Mouse (Mus musculus) ovary, postnatal 10 days (tissue): ENCODE data around the gene Fen1.
"Not testable (repeated sequence)": the region's sequence is repeated elsewhere in the genome, so short reads cannot be mapped to it uniquely, and the experiment has no call there.

Experiments
- DNase-seq: peaks from one replicate; pipeline ENCODE4 v3.0.0; 2022; ENCODE audit warnings: low spot score

Gene Fen1

GRCm38 (mm10) chr19:10181225-10181624 is 22.7 kb downstream of the Fen1 start:
- DNase-seq, result no peak

GRCm38 (mm10) chr19:10176941-10177372 is 27.0 kb downstream of the Fen1 start:
- DNase-seq, result no peak

- DNase-seq, result no peak
Measured at GRCm38 (mm10) chr19:10176477-10176876, 27.5 kb downstream of the Fen1 start.

GRCm38 (mm10) chr19:10174956-10175355 is 29.0 kb downstream of the Fen1 start:
- DNase-seq, result no peak

- DNase-seq, result no peak
Measured at GRCm38 (mm10) chr19:10173844-10174539, 30.0 kb downstream of the Fen1 start.

GRCm38 (mm10) chr19:10173116-10173718 is 30.8 kb downstream of the Fen1 start:
- no peak for DNase-seq

GRCm38 (mm10) chr19:10171846-10172245 is 32.1 kb downstream of the Fen1 start:
- DNase-seq, result no peak

GRCm38 (mm10) chr19:10171359-10171758 is 32.6 kb downstream of the Fen1 start:
- no peak for DNase-seq

- DNase-seq, result no peak
Measured at GRCm38 (mm10) chr19:10170466-10170865, 33.5 kb downstream of the Fen1 start.

GRCm38 (mm10) chr19:10169692-10170330 is 34.2 kb downstream of the Fen1 start:
- not testable (repeated sequence) for DNase-seq

- DNase-seq, result no peak
Measured at GRCm38 (mm10) chr19:10169179-10169578, 34.8 kb downstream of the Fen1 start.

- DNase-seq, result no peak
Measured at GRCm38 (mm10) chr19:10168441-10168840, 35.5 kb downstream of the Fen1 start.

- no peak for DNase-seq
Measured at GRCm38 (mm10) chr19:10167951-10168350, 36.0 kb downstream of the Fen1 start.

- DNase-seq, result no peak
Measured at GRCm38 (mm10) chr19:10167112-10167511, 36.9 kb downstream of the Fen1 start.

- DNase-seq, result not testable (repeated sequence)
Measured at GRCm38 (mm10) chr19:10165928-10166327, 38.0 kb downstream of the Fen1 start.

GRCm38 (mm10) chr19:10163896-10164295 is 40.1 kb downstream of the Fen1 start:
- no peak for DNase-seq

- no peak for DNase-seq
Measured at GRCm38 (mm10) chr19:10157725-10158124, 46.2 kb downstream of the Fen1 start.

GRCm38 (mm10) chr19:10149189-10149588 is 54.8 kb downstream of the Fen1 start:
- no peak for DNase-seq
